14 mouse cellular contexts compared by ENCODE assay signal in the genomic region with DNA sequence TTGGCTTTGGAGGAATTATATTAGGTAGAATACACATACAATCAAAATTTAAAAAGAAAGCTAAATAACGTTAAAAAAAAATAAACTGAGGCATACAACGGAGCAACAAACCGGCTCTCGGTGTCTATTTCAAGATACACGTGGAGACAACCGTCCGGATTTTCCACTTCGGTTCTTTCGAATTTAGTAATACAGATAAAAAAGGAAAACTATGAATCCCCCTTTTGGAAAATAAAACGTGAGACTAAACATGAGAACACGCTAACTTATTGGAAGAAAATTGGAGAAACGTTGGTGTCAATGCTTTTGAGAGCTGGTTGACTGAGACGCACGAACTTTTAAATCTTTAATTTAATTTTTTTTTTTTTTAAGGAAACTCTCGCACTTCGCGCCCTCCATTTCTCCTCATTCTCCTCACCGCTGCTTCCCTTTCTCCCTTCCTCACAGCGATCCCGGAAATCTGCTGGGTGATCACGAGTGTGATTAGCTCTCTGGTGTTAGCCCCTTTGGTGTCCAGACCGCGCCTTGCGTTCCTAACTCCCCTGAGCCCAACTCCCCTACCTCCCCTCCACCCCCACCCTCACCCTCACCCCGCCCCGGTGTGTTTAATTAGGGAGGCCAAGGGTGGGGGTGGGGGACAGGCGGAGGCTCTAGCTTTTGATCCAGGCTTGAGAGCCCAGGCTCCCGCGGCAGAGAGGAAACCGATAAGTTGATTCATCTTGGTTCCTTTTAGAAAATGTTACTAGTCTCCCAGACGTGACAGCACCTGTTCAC. TPM values are rescaled to one million over a fixed set of nuclear protein-coding genes. Genes with fewer than 3 reads are reported as not detected.
DNase-seq lines count a peak whose midpoint lies in the region; ATAC-seq and TF ChIP-seq lines count a peak whose summit lies in the region.
"Had no signal": no experiment of that assay in that cellular context is flagged by ENCODE, and none has a peak within 500 bp of the region (broad histone marks: within the 10 kb centered on the region; RNA-seq: fewer than 3 reads in every experiment).

No protein-coding gene starts in this region.

- H3K4me2 ChIP-seq in kidney, postnatal 0 days (ENCODE audit: low read length): peak overlapping the region; percentile 34
- H3K4me2 ChIP-seq in forebrain, postnatal 0 days (ENCODE audit: low read depth): no peak overlapping the region
- H3K4me2 ChIP-seq in midbrain, postnatal 0 days (ENCODE audit: low read depth, low read length, poor library complexity, severe bottlenecking): no peak overlapping the region
- no peak overlapping the region for H3K4me2 ChIP-seq in lung, postnatal 0 days (replicated peaks; ENCODE audit: low read depth, low read length)
- H3K4me2 ChIP-seq: lung, embryonic 15.5 days had no signal

- H3K27ac ChIP-seq in kidney, postnatal 0 days: 0 out of 2 replicates have a peak overlapping the region, but pooled peaks have one; percentile 19
- no peak overlapping the region for H3K27ac ChIP-seq in embryonic facial prominence, embryonic 10.5 days (replicated peaks)
- H3K27ac ChIP-seq in forebrain, postnatal 0 days (ENCODE audit: low read depth, low read length): no peak overlapping the region
- peak overlapping the region; percentile 57; the same call in 1 of the 2 replicates for H3K27ac ChIP-seq in midbrain, postnatal 0 days (ENCODE audit: low read depth, low read length)
- no peak overlapping the region for H3K27ac ChIP-seq in lung, postnatal 0 days (ENCODE audit: low read length)
- H3K27ac ChIP-seq: lung, embryonic 15.5 days had no signal

- H3K9me3 ChIP-seq in kidney, postnatal 0 days (replicated peaks; ENCODE audit: low read length): no peaks in the 10 kb centered on the region
- H3K9me3 ChIP-seq in embryonic facial prominence, embryonic 10.5 days: no peaks in the 10 kb centered on the region
- H3K9me3 ChIP-seq in forebrain, postnatal 0 days (ENCODE audit: low read length): 0 out of 2 replicates have a peak, but pooled peaks cover 3% of the 10 kb centered on the region
- H3K9me3 ChIP-seq in midbrain, postnatal 0 days (ENCODE audit: low read length): no peaks in the 10 kb centered on the region
- H3K9me3 ChIP-seq in lung, postnatal 0 days (ENCODE audit: low read length): no peaks in the 10 kb centered on the region
- H3K9me3 ChIP-seq: lung, embryonic 15.5 days had no signal

- no peak for ATAC-seq in kidney, postnatal 0 days (replicated peaks; ENCODE audit: low FRiP score, low read depth)
- no peak for ATAC-seq in forebrain, postnatal 0 days
- ATAC-seq in midbrain, postnatal 0 days (ENCODE audit: low FRiP score): no peak
- ATAC-seq in lung, postnatal 0 days: no peak
- ATAC-seq: inflammation-experienced regulatory T-cells, adult 6 months had no signal

- no peak for DNase-seq in kidney, postnatal 0 days (ENCODE audit: low spot score)
- DNase-seq in kidney, postnatal 10 days: no peak
- DNase-seq in embryonic facial prominence, embryonic 10.5 days (ENCODE audit: low spot score): peak; percentile 64
- peak; percentile 67 for DNase-seq in forebrain, postnatal 0 days
- no peak for DNase-seq in midbrain, postnatal 0 days (ENCODE audit: low spot score)
- DNase-seq in layer of hippocampus, adult 9-11 months: no peak
- DNase-seq in lung, postnatal 0 days (ENCODE audit: low spot score): no peak
- DNase-seq: cerebellum, adult 8-10 months; gastrocnemius, postnatal 25 days; spleen, adult 18-20 months; thymus, adult 18-20 months had no signal

- no peak for TF ChIP-seq EP300 in lung, postnatal 0 days (IDR thresholded peaks at IDR 0.05)

- H3K27me3 ChIP-seq in kidney, postnatal 0 days (ENCODE audit: insufficient read depth, low read length): peaks cover 69% of the 10 kb centered on the region
- peaks cover 98% of the 10 kb centered on the region for H3K27me3 ChIP-seq in embryonic facial prominence, embryonic 10.5 days (replicated peaks; ENCODE audit: low read depth, poor library complexity, severe bottlenecking)
- H3K27me3 ChIP-seq in forebrain, postnatal 0 days (ENCODE audit: insufficient read depth, low read length): peaks cover 86% of the 10 kb centered on the region
- H3K27me3 ChIP-seq in midbrain, postnatal 0 days (ENCODE audit: insufficient read depth, low read length): peaks cover 70% of the 10 kb centered on the region
- H3K27me3 ChIP-seq in lung, postnatal 0 days (replicated peaks; ENCODE audit: insufficient read depth, low read length): peaks cover 12% of the 10 kb centered on the region
- H3K27me3 ChIP-seq: CH12.LX had no signal

- H3K9ac ChIP-seq in kidney, postnatal 0 days (ENCODE audit: low read depth, low read length): no peak overlapping the region
- no peak overlapping the region for H3K9ac ChIP-seq in forebrain, postnatal 0 days
- no peak overlapping the region for H3K9ac ChIP-seq in midbrain, postnatal 0 days (replicated peaks; ENCODE audit: low read length, poor library complexity, severe bottlenecking)
- H3K9ac ChIP-seq in lung, postnatal 0 days (replicated peaks; ENCODE audit: low read depth): no peak overlapping the region
- H3K9ac ChIP-seq: lung, embryonic 15.5 days had no signal

- no peaks in the 10 kb centered on the region for H3K36me3 ChIP-seq in kidney, postnatal 0 days (ENCODE audit: insufficient read depth, low read length)
- H3K36me3 ChIP-seq in embryonic facial prominence, embryonic 10.5 days (replicated peaks): no peaks in the 10 kb centered on the region
- no peaks in the 10 kb centered on the region for H3K36me3 ChIP-seq in forebrain, postnatal 0 days (ENCODE audit: insufficient read depth)
- no peaks in the 10 kb centered on the region for H3K36me3 ChIP-seq in midbrain, postnatal 0 days (ENCODE audit: insufficient read depth, low read length)
- H3K36me3 ChIP-seq in lung, postnatal 0 days (ENCODE audit: insufficient read depth, low read length): no peaks in the 10 kb centered on the region
- H3K36me3 ChIP-seq: lung, embryonic 15.5 days had no signal

- no peaks in the 10 kb centered on the region for H3K4me1 ChIP-seq in kidney, postnatal 0 days (replicated peaks; ENCODE audit: insufficient read depth, low read length)
- peaks cover 20% of the 10 kb centered on the region for H3K4me1 ChIP-seq in embryonic facial prominence, embryonic 10.5 days
- H3K4me1 ChIP-seq in forebrain, postnatal 0 days (ENCODE audit: insufficient read depth): no peaks in the 10 kb centered on the region
- H3K4me1 ChIP-seq in midbrain, postnatal 0 days (ENCODE audit: insufficient read depth, low read length): no peaks in the 10 kb centered on the region
- no peaks in the 10 kb centered on the region for H3K4me1 ChIP-seq in lung, postnatal 0 days (ENCODE audit: insufficient read depth, low read depth, low read length)
- H3K4me1 ChIP-seq: lung, embryonic 15.5 days had no signal

- no peak for TF ChIP-seq CTCF in kidney, postnatal 0 days (IDR thresholded peaks at IDR 0.05; ENCODE audit: low read depth)
- TF ChIP-seq CTCF in forebrain, postnatal 0 days (IDR thresholded peaks at IDR 0.05; ENCODE audit: low read depth): no peak
- TF ChIP-seq CTCF in midbrain, postnatal 0 days (IDR thresholded peaks at IDR 0.05): no peak
- no peak for TF ChIP-seq CTCF in lung, postnatal 0 days (IDR thresholded peaks at IDR 0.05)

- WGBS in kidney, postnatal 0 days: 7% methylated on average over 31 of the region's 31 CpGs
- 2% methylated on average over 31 of the region's 31 CpGs for WGBS in embryonic facial prominence, embryonic 10.5 days
- WGBS in forebrain, postnatal 0 days: 1% methylated on average over 31 of the region's 31 CpGs
- 1% methylated on average over 31 of the region's 31 CpGs for WGBS in midbrain, postnatal 0 days
- 2% methylated on average over 31 of the region's 31 CpGs for WGBS in lung, postnatal 0 days

- H3K4me3 ChIP-seq in kidney, postnatal 0 days (replicated peaks; ENCODE audit: low read depth, low read length): no peak overlapping the region
- peak overlapping the region; percentile 41; the same call in 1 of the 2 replicates for H3K4me3 ChIP-seq in embryonic facial prominence, embryonic 10.5 days
- H3K4me3 ChIP-seq in forebrain, postnatal 0 days (ENCODE audit: low read depth, low read length): no peak overlapping the region
- no peak overlapping the region for H3K4me3 ChIP-seq in midbrain, postnatal 0 days (ENCODE audit: low read depth, low read length)
- H3K4me3 ChIP-seq in lung, postnatal 0 days (ENCODE audit: low read depth, low read length): no peak overlapping the region
- H3K4me3 ChIP-seq: lung, embryonic 15.5 days had no signal

RNA-seq across cellular contexts. Expression of gene Tfap2b, which starts 25.9 kb away (rescaled TPM):
- polyA plus RNA-seq in kidney, postnatal 0 days (2015; fragmentation: Nextera tagmentation; extraction: Ambion mirVana): 61.5 and 62.3 TPM in 2 replicates
- 31.5 and 38.3 TPM in 2 replicates for polyA plus RNA-seq in embryonic facial prominence, embryonic 10.5 days (2016; fragmentation: Nextera tagmentation; extraction: Ambion mirVana)
- total RNA-seq in forebrain, postnatal 0 days (2014; rRNA removed): 1.0 and 1.6 TPM in 2 replicates
- polyA plus RNA-seq in forebrain, postnatal 0 days (2015; fragmentation: Nextera tagmentation; extraction: Ambion mirVana): 1.5 and 1.8 TPM in 2 replicates
- total RNA-seq in midbrain, postnatal 0 days (2014; rRNA removed): 86.4 and 104 TPM in 2 replicates
- polyA plus RNA-seq in midbrain, postnatal 0 days (2015; fragmentation: Nextera tagmentation; extraction: Ambion mirVana): 172 and 180 TPM in 2 replicates
- 0.14 TPM in 1 of 2 replicates, not detected in the other for polyA plus RNA-seq in lung, postnatal 0 days (2015; fragmentation: Nextera tagmentation; extraction: Ambion mirVana)
- total RNA-seq: CH12.LX; gastrocnemius, postnatal 25 days had no signal
- polyA plus RNA-seq: inflammation-experienced regulatory T-cells, adult 6 months had no signal

Comparison
In these comparisons a context has a peak if more than half of its experiments do, and no peak if none do; other contexts are left out.
1. DNase-seq: peak in embryonic facial prominence, embryonic 10.5 days (single experiment) and forebrain, postnatal 0 days (single experiment); none in kidney, postnatal 0 days (single experiment), kidney, postnatal 10 days (single experiment), midbrain, postnatal 0 days (single experiment), layer of hippocampus, adult 9-11 months (single experiment) and lung, postnatal 0 days (single experiment).
2. H3K27ac ChIP-seq: peak in kidney, postnatal 0 days (single experiment) and midbrain, postnatal 0 days (single experiment); none in embryonic facial prominence, embryonic 10.5 days (single experiment), forebrain, postnatal 0 days (single experiment) and lung, postnatal 0 days (single experiment).
3. RNA of gene Tfap2b, which starts 25.9 kb away (polyA plus RNA-seq): 172 to 180 TPM in midbrain, postnatal 0 days, 61.5 to 62.3 TPM in kidney, postnatal 0 days and 31.5 to 38.3 TPM in embryonic facial prominence, embryonic 10.5 days; 1.5 to 1.8 TPM in forebrain, postnatal 0 days and 0.14 TPM in lung, postnatal 0 days; every median in the first group is over 10 times any median in the second.